In genomic region chr2:167345508-167346164, GRCm38 (mm10) we compare ENCODE assay signal across 15 mouse cellular contexts. TPM values are rescaled to one million over a fixed set of nuclear protein-coding genes. Genes with fewer than 3 reads are reported as not detected.
A peak's percentile ranks its signal among the peaks of the same experiment; 100 is the strongest.
DNase-seq lines count a peak whose midpoint lies in the region; ATAC-seq and TF ChIP-seq lines count a peak whose summit lies in the region.
"Had no signal": no experiment of that assay in that cellular context is flagged by ENCODE, and none has a peak within 500 bp of the region (broad histone marks: within the 10 kb centered on the region; RNA-seq: fewer than 3 reads in every experiment).

No protein-coding gene starts in this region.

- 51% methylated on average over 7 of the region's 7 CpGs for WGBS in heart, embryonic 11.5 days (ENCODE audit: insufficient replicate concordance)
- 76% methylated on average over 7 of the region's 7 CpGs for WGBS in heart, adult 2 months
- WGBS in liver, embryonic 12.5 days (ENCODE audit: insufficient replicate concordance), result 40% methylated on average over 7 of the region's 7 CpGs
- 90% methylated on average over 7 of the region's 7 CpGs for WGBS in forebrain, embryonic 16.5 days

- peak overlapping the region; percentile 21 for H3K4me2 ChIP-seq in heart, embryonic 11.5 days
- H3K4me2 ChIP-seq in liver, embryonic 12.5 days, result peak overlapping the region; percentile 73
- no peak overlapping the region for H3K4me2 ChIP-seq in forebrain, embryonic 16.5 days (ENCODE audit: low read length)
- H3K4me2 ChIP-seq: embryonic facial prominence, embryonic 15.5 days; hindbrain, embryonic 15.5 days; lung, embryonic 15.5 days; midbrain, embryonic 12.5 days had no signal

- no peaks in the 10 kb centered on the region for H3K27me3 ChIP-seq in heart, embryonic 11.5 days (ENCODE audit: control insufficient read depth, insufficient read depth, low read length)
- H3K27me3 ChIP-seq in heart, adult 2 months (ENCODE audit: control insufficient read depth, insufficient read depth, low read length), result no peaks in the 10 kb centered on the region
- H3K27me3 ChIP-seq in liver, embryonic 12.5 days (replicated peaks), result peaks cover 36% of the 10 kb centered on the region
- H3K27me3 ChIP-seq in splenic B cell, adult 2 months (ENCODE audit: control insufficient read depth, insufficient read depth, low read length, poor library complexity, severe bottlenecking), result no peaks in the 10 kb centered on the region
- no peaks in the 10 kb centered on the region for H3K27me3 ChIP-seq in forebrain, embryonic 16.5 days (replicated peaks; ENCODE audit: control insufficient read depth, insufficient read depth, low read length)
- H3K27me3 ChIP-seq: hindbrain, embryonic 15.5 days; lung, embryonic 15.5 days had no signal

- intact Hi-C loops in heart, adult 2 months (cut with DNase I), result loop anchor here (5.0 kb wide), 4 partner anchors 38 to 283 kb away; partner anchors contain the start of genes Slc9a8 and Znfx1

- peaks cover 43% of the 10 kb centered on the region for H3K4me1 ChIP-seq in heart, embryonic 11.5 days (ENCODE audit: control insufficient read depth, insufficient read depth, low read length)
- peaks cover 2% of the 10 kb centered on the region for H3K4me1 ChIP-seq in heart, adult 2 months (ENCODE audit: control insufficient read depth, insufficient read depth, low read length)
- H3K4me1 ChIP-seq in liver, embryonic 12.5 days, result peaks cover 92% of the 10 kb centered on the region
- peaks cover 45% of the 10 kb centered on the region for H3K4me1 ChIP-seq in bone marrow macrophage, adult 2 months (ENCODE audit: control insufficient read depth, insufficient read depth, low read length)
- H3K4me1 ChIP-seq in forebrain, embryonic 16.5 days (replicated peaks; ENCODE audit: control insufficient read depth, insufficient read depth, low read length), result peaks cover 25% of the 10 kb centered on the region

- H3K9ac ChIP-seq in heart, embryonic 11.5 days (ENCODE audit: low read depth, low read length), result no peak overlapping the region
- H3K9ac ChIP-seq in heart, adult 2 months (ENCODE audit: low read depth, low read length), result no peak overlapping the region
- no peak overlapping the region for H3K9ac ChIP-seq in liver, embryonic 12.5 days
- no peak overlapping the region for H3K9ac ChIP-seq in forebrain, embryonic 16.5 days (replicated peaks; ENCODE audit: low read depth, low read length)
- H3K9ac ChIP-seq: embryonic facial prominence, embryonic 15.5 days; hindbrain, embryonic 15.5 days; lung, embryonic 15.5 days; midbrain, embryonic 12.5 days had no signal

- peaks cover 5% of the 10 kb centered on the region for H3K79me2 ChIP-seq in heart, adult 2 months (replicated peaks; ENCODE audit: control insufficient read depth, insufficient read depth, low read length)

- no peak for TF ChIP-seq POLR2A in heart, adult 2 months (IDR thresholded peaks at IDR 0.05; ENCODE audit: insufficient read depth, low read depth, low read length)
- TF ChIP-seq POLR2A in bone marrow macrophage, adult 2 months (IDR thresholded peaks at IDR 0.05; ENCODE audit: borderline replicate concordance, low read depth, low read length), result no peak

- H3K27ac ChIP-seq in heart, embryonic 11.5 days (ENCODE audit: low read depth, low read length), result 0 out of 2 replicates have a peak overlapping the region, but pooled peaks have one; percentile 10
- H3K27ac ChIP-seq in heart, adult 2 months, result no peak overlapping the region
- 0 out of 2 replicates have a peak overlapping the region, but pooled peaks have one; percentile 27 for H3K27ac ChIP-seq in liver, embryonic 12.5 days
- H3K27ac ChIP-seq in bone marrow macrophage, adult 2 months (ENCODE audit: insufficient read depth, low read depth, low read length), result peak overlapping the region; percentile 74
- no peak overlapping the region for H3K27ac ChIP-seq in forebrain, embryonic 16.5 days (ENCODE audit: low read length)
- H3K27ac ChIP-seq: embryonic facial prominence, embryonic 15.5 days; hindbrain, embryonic 15.5 days; lung, embryonic 15.5 days; midbrain, embryonic 12.5 days had no signal

- no peaks in the 10 kb centered on the region for H3K9me3 ChIP-seq in heart, embryonic 11.5 days (replicated peaks; ENCODE audit: control insufficient read depth, low read length)
- no peaks in the 10 kb centered on the region for H3K9me3 ChIP-seq in liver, embryonic 12.5 days (replicated peaks)
- no peaks in the 10 kb centered on the region for H3K9me3 ChIP-seq in forebrain, embryonic 16.5 days (ENCODE audit: control insufficient read depth, low read length)
- H3K9me3 ChIP-seq: embryonic facial prominence, embryonic 15.5 days; hindbrain, embryonic 15.5 days; lung, embryonic 15.5 days; midbrain, embryonic 12.5 days had no signal

- no peak for DNase-seq in heart, adult 2 months
- no peak for DNase-seq in liver
- peak; percentile 47 for DNase-seq in splenic B cell, adult 2 months (ENCODE audit: low read depth, low spot score)
- DNase-seq in adrenal gland, postnatal 36 days, result no peak
- DNase-seq: adrenal gland, postnatal 10 days; gastrocnemius, postnatal 10 days had no signal

- no peak for TF ChIP-seq EP300 in heart, adult 2 months (IDR thresholded peaks at IDR 0.05; ENCODE audit: insufficient read depth, low read depth, low read length)

- TF ChIP-seq CTCF in heart, adult 2 months (IDR thresholded peaks at IDR 0.05), result no peak
- TF ChIP-seq CTCF in bone marrow macrophage, adult 2 months (IDR thresholded peaks at IDR 0.05; ENCODE audit: low read depth, low read length), result no peak

- H3K36me3 ChIP-seq in heart, embryonic 11.5 days (ENCODE audit: control insufficient read depth, insufficient read depth, low read length), result no peaks in the 10 kb centered on the region
- H3K36me3 ChIP-seq in heart, adult 2 months (ENCODE audit: control insufficient read depth, insufficient read depth, low read length), result no peaks in the 10 kb centered on the region
- 0 out of 2 replicates have a peak, but pooled peaks cover 3% of the 10 kb centered on the region for H3K36me3 ChIP-seq in liver, embryonic 12.5 days
- no peaks in the 10 kb centered on the region; the same call in 1 of the 2 replicates for H3K36me3 ChIP-seq in splenic B cell, adult 2 months (ENCODE audit: control insufficient read depth, insufficient read depth, low read length, poor library complexity, severe bottlenecking)
- no peaks in the 10 kb centered on the region for H3K36me3 ChIP-seq in forebrain, embryonic 16.5 days (ENCODE audit: control insufficient read depth, insufficient read depth)
- H3K36me3 ChIP-seq: embryonic facial prominence, embryonic 15.5 days; hindbrain, embryonic 15.5 days; midbrain, embryonic 12.5 days had no signal

- ATAC-seq in heart, embryonic 11.5 days (replicated peaks; ENCODE audit: insufficient number of reproducible peaks, low FRiP score, low TSS enrichment), result no peak
- ATAC-seq in liver, embryonic 12.5 days, result no peak
- ATAC-seq in forebrain, embryonic 16.5 days, result no peak
- ATAC-seq: forebrain, embryonic 14.5 days had no signal

- H3K4me3 ChIP-seq in heart, embryonic 11.5 days (ENCODE audit: low read depth, low read length), result no peak overlapping the region
- no peak overlapping the region for H3K4me3 ChIP-seq in heart, adult 2 months
- 0 out of 2 replicates have a peak overlapping the region, but pooled peaks have one; percentile 3 for H3K4me3 ChIP-seq in liver, embryonic 12.5 days
- H3K4me3 ChIP-seq in bone marrow macrophage, adult 2 months (ENCODE audit: insufficient read depth, low read length), result peak overlapping the region; percentile 13
- no peak overlapping the region for H3K4me3 ChIP-seq in forebrain, embryonic 16.5 days (replicated peaks; ENCODE audit: low read length)
- H3K4me3 ChIP-seq: embryonic facial prominence, embryonic 15.5 days; hindbrain, embryonic 15.5 days; lung, embryonic 15.5 days; midbrain, embryonic 12.5 days had no signal

RNA-seq across cellular contexts. Expression of gene B4galt5, which starts 3.3 kb away (rescaled TPM):
- 16.1 and 24.5 TPM in 2 replicates for polyA plus RNA-seq in heart, embryonic 11.5 days (2014; fragmentation: Nextera tagmentation; extraction: Ambion mirVana)
- total RNA-seq in heart, adult 2 months (2021), result 10 to 100 TPM; 14.1 to 17.0 TPM
- 9.4 and 9.8 TPM in 2 replicates for polyA plus RNA-seq in heart, adult 2 months (2012; rRNA removed)
- 8.1 and 9.9 TPM in 2 replicates for polyA plus RNA-seq in liver, embryonic 12.5 days (2016; fragmentation: Nextera tagmentation; extraction: Ambion mirVana)
- polyA plus RNA-seq in bone marrow macrophage, adult 2 months (2012; ENCODE audit: insufficient read depth, insufficient read length, missing spikeins), result 57.1 and 69.9 TPM in 2 replicates
- polyA plus RNA-seq in forebrain, embryonic 16.5 days (2015; fragmentation: Nextera tagmentation; extraction: Ambion mirVana), result 9.9 and 12.5 TPM in 2 replicates
- 100 to 1,000 TPM in 1 of 2 experiments, 10 to 100 TPM in 1; 93.7 to 153 TPM for total RNA-seq in adrenal gland, postnatal 36 days (2021)

Comparison
In these comparisons a context has a peak if more than half of its experiments do, and no peak if none do; other contexts are left out.
1. H3K27ac ChIP-seq: peak in heart, embryonic 11.5 days (single experiment), liver, embryonic 12.5 days (single experiment) and bone marrow macrophage, adult 2 months (single experiment); none in heart, adult 2 months (single experiment) and forebrain, embryonic 16.5 days (single experiment).
2. H3K4me3 ChIP-seq: peak in liver, embryonic 12.5 days (single experiment) and bone marrow macrophage, adult 2 months (single experiment); none in heart, embryonic 11.5 days (single experiment), heart, adult 2 months (single experiment) and forebrain, embryonic 16.5 days (single experiment).